Mouse (Mus musculus) ovary, postnatal 10 days (tissue): ENCODE data around the gene Pyy.

Experiments used
- DNase-seq: peaks from one replicate; pipeline ENCODE4 v3.0.0; 2022; ENCODE audit warnings: low spot score

The Pyy gene

GRCm38 (mm10) chr11:102095676-102096075 is 12.0 kb downstream of the Pyy start:
- no peak for DNase-seq

DNA sequence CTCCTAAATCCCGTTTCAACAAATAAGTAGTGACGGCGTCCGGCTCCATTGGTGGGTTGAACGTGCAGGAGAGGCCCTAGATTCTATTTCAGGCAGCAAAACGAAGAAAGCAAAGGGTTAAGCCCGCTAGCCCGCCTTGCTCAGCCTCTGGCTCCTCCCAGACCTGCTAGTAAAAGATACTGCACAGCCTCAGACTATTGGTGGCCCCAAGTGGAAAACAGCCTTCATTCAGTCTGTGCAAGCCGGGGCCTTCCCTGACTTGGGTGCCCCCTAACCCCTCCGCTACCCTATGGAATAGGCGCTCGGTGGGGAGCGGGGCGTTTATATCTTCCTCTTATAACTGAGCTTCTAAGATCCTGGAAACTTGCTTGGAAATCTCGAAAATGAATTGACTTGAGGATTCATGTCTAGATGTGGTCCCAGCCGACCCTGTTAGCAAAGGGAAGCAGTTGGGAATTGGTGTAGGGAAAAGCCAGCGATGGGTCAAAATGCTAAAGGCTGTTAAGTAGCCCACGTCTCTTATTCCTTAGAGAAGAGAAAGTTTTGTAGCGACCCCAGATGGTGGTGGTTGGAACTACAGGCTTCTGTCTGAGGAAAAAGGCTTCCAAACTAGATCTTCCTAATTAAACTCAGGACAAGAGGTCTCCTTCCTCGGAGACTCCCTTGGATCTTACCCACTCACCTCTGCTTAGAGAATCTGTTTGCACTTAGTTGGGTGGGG is 18.4 kb downstream of the Pyy start:
- peak; percentile 26 for DNase-seq

DNA sequence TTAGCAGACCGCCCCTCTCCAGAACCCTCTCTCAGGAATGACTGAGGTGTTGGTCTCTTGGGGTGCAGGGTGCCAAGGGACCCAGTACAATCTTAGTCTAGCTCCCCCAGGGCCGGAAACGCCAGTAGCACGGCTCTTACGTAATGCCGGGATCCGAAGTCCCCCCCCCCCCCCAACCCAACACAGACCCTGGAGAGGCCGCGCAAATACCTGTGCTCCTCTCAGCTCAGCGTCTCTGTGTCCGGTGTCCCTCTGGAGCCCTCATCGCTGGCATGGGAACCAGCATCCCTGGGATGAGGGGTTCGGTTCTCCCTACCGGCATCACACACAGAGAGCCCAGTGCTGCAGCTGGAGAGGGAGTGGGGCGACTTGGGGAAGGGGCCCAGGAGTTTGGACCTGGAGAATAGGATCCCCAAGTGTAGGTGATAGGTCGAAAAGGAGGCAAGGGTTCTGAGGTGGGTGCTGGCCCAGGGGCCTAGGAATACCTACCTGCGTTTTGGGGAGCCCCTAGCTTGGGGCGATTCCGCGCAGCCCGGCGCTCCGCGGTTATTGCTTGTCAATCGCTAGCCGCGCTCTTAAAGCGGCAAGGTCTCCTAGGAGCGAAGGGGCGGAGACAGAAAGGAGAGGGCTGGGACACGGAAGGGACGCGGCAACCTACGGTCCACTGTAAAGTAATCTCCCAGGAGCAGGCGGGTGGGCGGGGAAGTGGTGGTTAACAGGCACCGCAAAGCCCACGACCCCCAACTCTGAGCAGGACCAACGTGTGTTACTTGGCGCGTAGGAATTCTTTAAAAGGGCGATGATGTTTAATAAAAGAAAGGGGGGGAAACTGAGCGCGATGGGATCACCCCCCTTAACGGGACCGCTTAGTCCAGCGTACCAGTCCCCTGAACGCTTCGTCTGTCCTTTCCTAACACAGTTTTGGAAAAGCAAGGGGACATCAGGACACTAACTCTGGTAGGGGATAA is 19.4 kb downstream of the Pyy start, which contains the start of gene Mpp2:
Gene Mpp2, minus strand, starts transcription at position 585 of the 968 bp plus-strand sequence.
- peak; percentile 24 for DNase-seq

DNA sequence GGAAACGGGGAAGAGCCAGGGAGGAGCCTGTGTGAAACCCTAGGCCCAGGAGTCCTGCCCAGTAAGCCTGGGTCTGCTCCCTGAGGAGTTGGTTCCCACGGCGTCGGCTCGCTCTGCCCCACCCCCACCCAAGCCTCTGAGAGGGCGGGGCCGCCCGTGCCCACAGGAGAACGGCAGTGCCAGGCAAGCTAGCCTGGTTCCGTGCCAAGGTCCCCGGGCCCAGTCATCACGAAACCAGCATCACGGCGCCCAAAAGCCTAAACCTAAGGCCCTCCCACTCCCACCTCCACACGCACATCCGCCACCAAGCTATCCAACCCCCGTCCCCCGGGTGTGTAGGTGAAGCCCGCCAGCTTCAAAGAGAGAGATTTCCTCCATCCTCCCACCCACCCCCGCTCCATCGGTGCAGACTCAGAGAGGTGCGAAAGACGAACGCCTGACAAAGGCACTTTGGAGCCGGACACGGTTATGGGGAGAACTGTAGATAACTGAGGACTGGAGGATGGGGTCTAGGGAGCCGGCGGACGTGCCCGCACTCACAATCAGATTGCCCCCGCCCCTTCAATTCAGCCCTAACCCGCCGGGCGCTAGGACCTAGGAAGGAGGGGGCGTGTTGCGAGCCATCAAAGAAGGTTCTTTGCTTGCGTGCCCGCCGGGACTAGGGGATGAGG is 20.4 kb downstream of the Pyy start:
- peak; percentile 41 for DNase-seq

- no peak for DNase-seq
Measured at GRCm38 (mm10) chr11:102086331-102086730, 21.3 kb downstream of the Pyy start.

GRCm38 (mm10) chr11:102084159-102084558 is 23.5 kb downstream of the Pyy start:
- DNase-seq, result no peak

GRCm38 (mm10) chr11:102083193-102083592 is 24.4 kb downstream of the Pyy start:
- no peak for DNase-seq

GRCm38 (mm10) chr11:102082322-102082721 is 25.3 kb downstream of the Pyy start:
- peak; percentile 49 for DNase-seq

DNA sequence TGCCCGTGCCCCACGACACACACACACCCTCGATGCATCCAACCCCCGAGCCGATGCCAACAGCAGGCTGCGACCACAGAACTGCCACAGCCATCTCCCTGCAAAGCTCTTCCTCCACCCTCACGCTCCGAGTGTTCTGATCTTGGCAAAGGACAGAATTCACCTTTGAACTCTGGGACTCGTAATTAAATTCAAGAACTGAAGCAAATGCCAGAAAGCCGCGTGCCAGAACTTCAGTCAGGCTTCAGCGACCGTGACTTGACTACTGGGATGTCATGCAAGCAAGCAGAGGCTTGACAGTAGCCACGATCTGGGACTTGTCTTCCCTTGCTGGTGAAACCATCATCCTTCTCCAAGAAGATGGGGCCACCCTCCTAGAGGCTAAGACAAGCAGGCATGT is 33.9 kb downstream of the Pyy start:
- DNase-seq, result no peak

GRCm38 (mm10) chr11:102072729-102073128 is 34.9 kb downstream of the Pyy start:
- DNase-seq, result no peak

DNA sequence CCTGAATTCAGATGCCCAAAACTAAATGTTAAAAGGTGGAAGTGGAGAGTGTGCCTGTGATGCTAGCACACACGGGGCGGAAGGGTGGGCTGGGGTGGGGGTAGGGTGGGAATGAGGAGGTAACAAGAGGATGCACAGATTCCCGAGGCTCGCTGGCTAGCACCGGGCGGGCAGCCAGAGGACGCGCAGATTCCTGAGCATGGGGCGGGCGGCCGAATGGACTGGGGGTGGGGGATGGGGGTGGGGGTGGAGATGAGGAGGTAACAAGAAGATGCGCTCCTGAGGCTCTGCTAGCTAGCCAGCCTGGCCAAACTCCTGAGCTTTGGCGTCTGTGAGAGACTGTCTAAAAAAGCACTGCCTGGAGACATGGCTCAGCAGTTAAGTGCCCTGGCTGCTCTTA is 37.2 kb downstream of the Pyy start:
- no peak for DNase-seq

DNA sequence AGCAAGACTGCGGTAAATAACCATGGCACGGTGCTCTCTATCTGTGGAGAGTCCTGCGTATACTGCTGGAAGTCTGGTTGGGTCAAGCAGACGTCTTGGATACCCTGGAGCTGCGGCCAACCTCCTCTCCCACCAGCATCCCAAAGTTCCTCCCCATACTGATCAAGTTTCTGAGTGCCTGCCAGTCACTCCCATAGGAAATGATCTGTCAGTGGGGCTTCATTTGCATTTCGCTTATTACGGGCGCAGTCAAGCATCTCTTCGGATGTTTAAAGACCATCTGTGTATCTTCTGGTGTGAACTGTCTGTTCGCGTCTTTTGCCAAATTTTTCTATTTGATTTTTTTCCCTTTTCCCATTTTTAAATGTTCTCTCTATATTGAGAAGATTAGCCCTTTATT is 38.0 kb downstream of the Pyy start:
- no peak for DNase-seq

DNA sequence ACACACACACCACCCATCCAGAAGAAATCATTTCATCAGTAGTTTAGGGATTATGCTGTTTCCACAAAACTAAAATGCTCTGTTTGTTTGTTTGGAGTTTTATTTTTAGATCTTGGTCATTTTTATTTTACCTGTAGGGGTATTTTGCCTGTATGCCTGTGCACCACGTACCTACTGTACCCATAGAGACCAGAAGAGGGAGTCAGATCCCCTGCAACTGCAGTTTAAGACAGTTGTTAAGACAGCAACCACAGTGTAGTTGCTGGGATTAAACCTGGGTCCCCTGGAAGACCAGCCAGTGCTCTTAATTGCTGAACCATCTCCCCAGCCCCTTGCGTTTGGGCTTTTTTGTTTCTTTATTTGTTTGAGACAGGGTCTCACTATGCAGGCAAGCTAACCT is 38.7 kb downstream of the Pyy start:
- no peak for DNase-seq

DNA sequence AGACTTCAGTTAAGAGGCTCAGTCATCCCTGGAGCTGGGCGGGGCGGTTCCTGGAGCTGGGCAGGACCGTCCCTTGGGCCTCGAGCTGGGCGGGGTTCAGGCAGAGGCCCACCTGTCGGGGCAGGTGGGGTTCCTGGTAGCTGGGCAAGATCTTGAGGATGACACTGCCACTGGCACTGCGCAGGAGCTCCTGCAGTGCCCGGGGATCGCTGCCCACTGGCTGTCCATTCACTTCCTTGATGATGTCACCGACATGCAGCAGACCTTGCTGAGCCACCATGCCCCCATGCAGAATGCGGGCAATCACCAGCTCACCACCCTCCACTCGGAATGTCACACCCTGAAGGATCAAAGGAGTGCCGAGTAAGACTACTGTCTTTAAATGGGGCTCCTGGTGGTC is 44.6 kb downstream of the Pyy start:
- no peak for DNase-seq

GRCm38 (mm10) chr11:102061941-102062473 is 45.6 kb downstream of the Pyy start:
- no peak for DNase-seq

DNA sequence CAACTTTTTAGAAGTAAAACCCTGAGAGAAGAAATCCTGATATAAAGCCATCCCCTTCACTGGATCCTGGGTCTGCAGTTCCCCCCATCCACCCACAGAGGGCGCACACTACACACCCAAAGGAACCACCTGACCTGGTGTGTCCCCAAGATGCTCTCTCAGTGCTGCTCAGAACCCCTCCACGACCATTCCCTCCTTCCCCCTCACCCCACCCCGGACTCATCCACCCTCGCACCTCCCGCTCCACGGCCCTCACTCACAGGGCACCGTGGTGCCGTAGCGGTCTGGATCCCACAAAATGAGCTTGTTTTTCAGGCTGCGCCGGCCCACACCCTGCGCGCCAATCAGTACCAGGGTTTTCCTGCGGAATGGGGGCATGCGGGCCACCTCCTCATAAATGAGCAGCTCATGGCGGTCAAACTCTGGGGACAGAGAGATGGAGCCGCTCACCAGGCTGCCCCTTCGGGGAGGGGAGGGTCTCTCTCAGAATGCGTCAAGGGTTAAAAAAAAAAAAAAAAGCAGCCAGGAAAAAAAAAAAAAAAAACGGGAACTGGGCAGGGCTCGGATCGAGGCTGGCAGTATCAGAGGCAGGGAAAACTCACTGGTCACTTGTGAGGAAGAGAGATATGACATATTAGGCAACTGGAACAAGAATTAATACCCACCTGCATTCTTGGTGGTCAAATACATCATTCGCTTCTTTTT is 46.2 kb downstream of the Pyy start:
- DNase-seq, result peak; percentile 39
